20 mouse cellular contexts compared by ENCODE assay signal in the genomic region with DNA sequence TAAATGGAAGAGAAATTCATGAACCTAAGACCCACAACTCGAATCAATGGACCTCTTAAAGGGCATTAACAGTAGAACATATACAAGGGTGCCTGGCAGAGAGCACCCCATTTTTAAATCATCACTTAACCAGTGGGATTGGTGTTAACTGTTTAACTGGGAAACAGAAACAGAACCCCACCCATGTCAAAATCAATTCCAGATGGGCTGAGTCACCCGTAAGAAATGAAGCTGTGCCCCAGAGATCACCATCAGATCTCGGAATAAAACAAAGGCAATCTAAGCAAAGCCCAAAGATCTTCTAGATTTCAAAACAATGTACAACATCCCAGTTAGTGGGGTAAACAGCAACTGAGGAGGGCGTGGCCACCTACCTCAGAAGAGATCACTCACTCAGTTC.
"Had no signal": no experiment of that assay in that cellular context is flagged by ENCODE, and none has a peak within 500 bp of the region (broad histone marks: within the 10 kb centered on the region; RNA-seq: fewer than 3 reads in every experiment).

No protein-coding gene starts in this region.

- H3K4me3 ChIP-seq: kidney, embryonic 15.5 days; left cerebral cortex, adult 2 months; limb, embryonic 12.5 days; liver, embryonic 12.5 days; liver, embryonic 15.5 days; lung, embryonic 15.5 days; megakaryocyte, embryonic 14.5 days; midbrain, embryonic 10.5 days; midbrain, embryonic 13.5 days had no signal

- DNase-seq: kidney, adult 8-10 months; kidney, postnatal 10 days; kidney, postnatal 36 days; layer of hippocampus, postnatal 36 days; liver; lung, adult 18-20 months; lung, postnatal 10 days; lung, postnatal 36 days; right cerebral cortex, postnatal 25 days; thymus, adult 18-20 months; thymus, postnatal 36 days had no signal

- H3K27ac ChIP-seq: kidney, embryonic 15.5 days; left cerebral cortex, adult 2 months; limb, embryonic 12.5 days; liver, embryonic 12.5 days; liver, embryonic 15.5 days; midbrain, embryonic 10.5 days; midbrain, embryonic 13.5 days had no signal
